Mouse (Mus musculus) midbrain, embryonic 15.5 days (tissue): ENCODE measurements around the gene Zfp978. TPM values are rescaled to one million over a fixed set of nuclear protein-coding genes. Genes with fewer than 3 reads are reported as not detected.
"Not testable (repeated sequence)": the region's sequence is repeated elsewhere in the genome, so short reads cannot be mapped to it uniquely, and the experiment has no call there.

Experiments
- ATAC-seq: fragments of 200-750 bp; cut with Nextera tagmentation; replicated peaks from 2 replicates; pipeline ENCODE4 v1.8.0; 2017; ENCODE audit warnings: moderate TSS enrichment
- H3K27ac ChIP-seq: fragments of 300-500 bp; sonication (generic); 2 replicates; pipeline ENCODE4 v1.5.1; 2015; ENCODE audit warnings: mild to moderate bottlenecking, inconsistent platforms
- H3K27me3 ChIP-seq: fragments of 300-500 bp; sonication (generic); replicated peaks from 2 replicates; pipeline ENCODE4 v1.6.1; 2015; ENCODE audit warnings: inconsistent platforms
- H3K36me3 ChIP-seq: fragments of 300-500 bp; sonication (generic); replicated peaks from 2 replicates; pipeline ENCODE4 v1.6.1; 2015; ENCODE audit warnings: inconsistent platforms
- H3K4me1 ChIP-seq: fragments of 300-500 bp; sonication (generic); 2 replicates; pipeline ENCODE4 v1.6.1; 2015; ENCODE audit warnings: inconsistent platforms
- H3K4me2 ChIP-seq: fragments of 300-500 bp; sonication (generic); 2 replicates; pipeline ENCODE4 v1.6.1; 2015; ENCODE audit warnings: inconsistent platforms, mild to moderate bottlenecking, moderate library complexity
- H3K4me3 ChIP-seq: fragments of 300-500 bp; sonication (generic); 2 replicates; pipeline ENCODE4 v1.5.1; 2015; ENCODE audit warnings: mild to moderate bottlenecking, inconsistent platforms
- H3K9ac ChIP-seq: fragments of 300-500 bp; sonication (generic); 2 replicates; pipeline ENCODE4 v1.6.1; 2015; ENCODE audit warnings: mild to moderate bottlenecking, inconsistent platforms
- H3K9me3 ChIP-seq: fragments of 300-500 bp; sonication (generic); 2 replicates; pipeline ENCODE4 v1.6.1; 2016; ENCODE audit warnings: inconsistent platforms
- WGBS: fragments of 180-500 bp; shearing (Covaris S2); methylation state at CpG from one replicate; pipeline ENCODE4 v1.1.7; 2015; ENCODE audit warnings: mixed read lengths; 5-methylcytosine and 5-hydroxymethylcytosine counted together
- polyA plus RNA-seq: library from polyadenylated mRNA; unstranded; fragments of >200 nt; fragmentation: Nextera tagmentation; extraction: Ambion mirVana; gene quantifications from 2 replicates; pipeline ENCODE4 v1.2.1, GENCODE M21; 2015

Zfp978 gene
- not detected in 2 replicates for polyA plus RNA-seq

DNA sequence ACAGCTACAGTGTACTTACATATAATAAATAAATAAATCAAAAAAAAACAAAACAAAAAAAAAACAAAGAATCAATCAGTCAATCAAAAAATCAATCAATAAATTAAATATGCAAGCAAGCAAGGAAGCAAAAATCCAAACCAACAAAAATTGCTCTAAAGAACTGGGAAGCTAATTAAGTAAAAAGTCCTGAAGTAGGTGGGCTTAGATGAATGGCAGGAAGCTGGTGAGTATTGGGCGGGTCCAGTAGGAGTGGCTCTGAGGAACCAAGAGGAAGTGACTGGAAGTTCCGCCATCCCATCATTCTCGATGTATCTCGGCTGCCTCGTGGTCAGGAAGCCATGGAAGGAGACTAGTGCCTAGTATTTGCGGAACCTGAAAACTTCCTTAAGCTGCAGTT lies at the start of gene Zfp978:
Zfp978 (plus strand) TSS at position 301 of the 400 bp plus-strand sequence.
- ATAC-seq, H3K36me3 ChIP-seq, H3K4me2 ChIP-seq, H3K9me3 ChIP-seq, H3K4me1 ChIP-seq, H3K4me3 ChIP-seq, H3K27ac ChIP-seq, H3K27me3 ChIP-seq, H3K9ac ChIP-seq: not testable (repeated sequence)
- no CpG with 5 or more reads among the region's 6 CpGs for WGBS

- not testable (repeated sequence) for ATAC-seq, H3K4me1 ChIP-seq, H3K36me3 ChIP-seq, H3K27me3 ChIP-seq, H3K4me2 ChIP-seq, H3K27ac ChIP-seq, H3K4me3 ChIP-seq, H3K9ac ChIP-seq
- 89% methylated on average over 2 of the region's 2 CpGs for WGBS
- H3K9me3 ChIP-seq: peaks cover 61% of the 10 kb centered on the region
Observed at GRCm38 (mm10) chr4:147335036-147335690, 25.9 kb upstream of the Zfp978 start.

GRCm38 (mm10) chr4:147335691-147336367 lies 25.3 kb upstream of the Zfp978 start:
- H3K36me3 ChIP-seq, H3K4me2 ChIP-seq, H3K27ac ChIP-seq, ATAC-seq, H3K9ac ChIP-seq, H3K27me3 ChIP-seq, H3K4me1 ChIP-seq, H3K4me3 ChIP-seq: not testable (repeated sequence)
- 20% methylated on average over 1 of the region's 1 CpGs for WGBS
- peaks cover 66% of the 10 kb centered on the region for H3K9me3 ChIP-seq

- H3K36me3 ChIP-seq, H3K4me2 ChIP-seq, H3K4me3 ChIP-seq, H3K4me1 ChIP-seq, H3K9ac ChIP-seq, H3K27ac ChIP-seq, H3K27me3 ChIP-seq: not testable (repeated sequence)
- peak; percentile 42; the same call in 1 of the 2 replicates for ATAC-seq
- 64% methylated on average over 6 of the region's 6 CpGs for WGBS
- H3K9me3 ChIP-seq: peaks cover 68% of the 10 kb centered on the region
Observed at GRCm38 (mm10) chr4:147336368-147337195, 24.5 kb upstream of the Zfp978 start.

- not testable (repeated sequence) for H3K36me3 ChIP-seq, H3K4me3 ChIP-seq, H3K4me1 ChIP-seq, H3K27ac ChIP-seq, ATAC-seq, H3K4me2 ChIP-seq, H3K9ac ChIP-seq, H3K27me3 ChIP-seq
- H3K9me3 ChIP-seq: peaks cover 68% of the 10 kb centered on the region
- 89% methylated on average over 2 of the region's 2 CpGs for WGBS
Observed at GRCm38 (mm10) chr4:147337520-147337919, 23.6 kb upstream of the Zfp978 start.

DNA sequence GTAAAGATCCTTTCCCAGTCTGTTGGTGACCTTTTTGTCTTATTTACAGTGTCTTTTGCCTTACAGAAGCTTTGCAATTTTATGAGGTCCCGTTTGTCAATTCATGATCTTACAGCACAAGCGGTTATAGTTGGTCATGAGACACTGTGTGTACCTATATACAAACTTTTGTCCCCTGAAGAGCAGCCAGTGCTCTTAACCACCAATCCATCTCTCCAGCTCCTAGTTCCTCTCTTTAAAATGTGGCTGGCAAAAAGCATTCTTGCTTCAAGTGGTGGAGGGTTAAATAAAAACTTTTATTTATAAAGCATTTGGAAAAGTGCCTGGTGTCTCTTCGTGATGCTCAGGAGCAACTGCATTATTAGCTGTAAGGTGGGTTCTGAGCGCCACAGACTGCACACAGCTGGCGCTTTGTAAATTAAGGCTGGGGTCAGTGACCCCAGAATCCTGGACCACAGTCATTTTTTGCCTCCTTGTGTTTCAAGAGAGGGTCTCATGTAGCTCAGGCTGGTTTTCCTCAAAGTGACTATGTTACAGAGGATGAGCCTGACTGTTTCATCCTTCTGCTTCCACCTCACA lies 23.0 kb upstream of the Zfp978 start:
- no peak overlapping the region for H3K27ac ChIP-seq
- 71% methylated on average over 5 of the region's 5 CpGs for WGBS
- H3K9me3 ChIP-seq: peaks cover 72% of the 10 kb centered on the region
- no peak overlapping the region for H3K4me2 ChIP-seq
- H3K27me3 ChIP-seq: no peaks in the 10 kb centered on the region
- no peaks in the 10 kb centered on the region for H3K36me3 ChIP-seq
- ATAC-seq: no peak
- no peaks in the 10 kb centered on the region for H3K4me1 ChIP-seq
- no peak overlapping the region for H3K9ac ChIP-seq
- no peak overlapping the region for H3K4me3 ChIP-seq

DNA sequence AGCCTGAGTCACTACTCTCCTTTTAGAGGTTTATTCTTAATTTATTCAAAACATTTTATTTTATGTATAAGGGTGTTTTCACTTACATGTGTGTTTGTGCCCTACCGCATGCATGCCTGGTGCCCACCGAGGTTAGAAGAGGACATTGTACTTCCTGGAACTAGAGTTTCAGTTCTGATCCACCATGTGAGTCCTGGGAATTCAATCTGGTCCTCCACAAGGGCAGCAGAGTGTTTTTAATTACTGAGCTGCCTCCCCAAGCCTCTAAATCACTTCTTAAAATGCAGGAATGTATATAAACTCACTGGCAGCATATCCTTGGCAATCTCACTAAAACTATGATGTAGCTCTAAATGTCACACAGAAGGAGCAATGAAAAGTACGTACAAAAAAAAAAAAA lies 22.4 kb upstream of the Zfp978 start:
- 74% methylated on average over 3 of the region's 3 CpGs for WGBS
- not testable (repeated sequence) for H3K4me3 ChIP-seq, H3K27ac ChIP-seq, H3K27me3 ChIP-seq, H3K36me3 ChIP-seq, H3K9ac ChIP-seq, H3K4me2 ChIP-seq, H3K4me1 ChIP-seq, ATAC-seq
- peaks cover 74% of the 10 kb centered on the region for H3K9me3 ChIP-seq

DNA sequence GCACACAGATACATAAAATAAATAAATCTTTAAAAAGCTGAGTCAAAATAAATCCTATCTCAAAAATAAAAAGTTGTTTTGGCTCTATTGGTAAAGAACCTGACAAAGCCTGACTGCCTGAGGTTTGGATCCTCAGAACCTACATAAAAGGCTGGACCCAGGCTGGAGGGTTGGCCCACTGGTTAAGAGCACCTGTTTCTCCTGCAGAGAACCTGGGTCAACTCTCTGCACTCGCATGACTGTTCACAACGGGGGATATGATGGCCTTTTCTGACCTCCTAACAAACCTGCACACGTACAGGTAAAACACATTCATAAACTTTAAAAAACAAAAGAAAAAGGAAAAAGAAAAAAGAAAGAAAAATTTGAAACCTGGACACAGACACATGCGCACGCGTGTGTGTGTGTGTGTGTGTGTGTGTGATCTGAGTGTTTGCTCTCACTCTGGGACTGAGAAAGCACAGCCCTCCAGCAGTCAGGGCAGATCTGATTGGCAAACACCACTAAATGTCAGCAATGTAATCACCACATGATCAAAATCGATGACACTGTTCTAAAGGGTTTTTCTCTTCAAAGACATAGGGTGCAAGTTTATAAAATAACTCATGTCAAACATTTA lies 21.4 kb upstream of the Zfp978 start:
- not testable (repeated sequence) for H3K4me2 ChIP-seq, H3K9ac ChIP-seq, H3K4me1 ChIP-seq, H3K4me3 ChIP-seq, H3K36me3 ChIP-seq, H3K27ac ChIP-seq, ATAC-seq, H3K27me3 ChIP-seq
- 71% methylated on average over 7 of the region's 7 CpGs for whole genome bisulfite sequencing
- H3K9me3 ChIP-seq: peaks cover 71% of the 10 kb centered on the region

DNA sequence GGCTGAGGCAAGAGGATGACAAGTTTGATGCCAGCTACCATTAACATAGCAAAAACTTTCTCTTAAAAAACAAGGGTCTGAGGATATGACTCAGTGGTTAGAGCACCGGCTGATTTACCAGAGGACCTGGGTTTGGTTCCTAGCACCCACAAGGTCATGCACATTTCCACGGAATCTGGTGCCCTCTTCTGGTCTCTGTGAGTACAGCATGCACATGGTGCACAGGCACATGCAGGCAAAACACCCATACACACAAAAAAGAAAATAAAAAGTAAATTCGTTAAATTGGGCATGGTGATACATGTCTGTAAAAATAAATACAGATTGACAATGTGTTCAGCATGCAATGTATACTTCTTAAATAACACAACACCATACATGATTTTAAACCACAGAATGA lies 20.9 kb upstream of the Zfp978 start:
- not testable (repeated sequence) for H3K27ac ChIP-seq, H3K27me3 ChIP-seq, H3K4me2 ChIP-seq, H3K4me1 ChIP-seq, H3K36me3 ChIP-seq, H3K4me3 ChIP-seq, ATAC-seq, H3K9ac ChIP-seq
- peaks cover 70% of the 10 kb centered on the region for H3K9me3 ChIP-seq
- WGBS: 65% methylated on average over 3 of the region's 3 CpGs

DNA sequence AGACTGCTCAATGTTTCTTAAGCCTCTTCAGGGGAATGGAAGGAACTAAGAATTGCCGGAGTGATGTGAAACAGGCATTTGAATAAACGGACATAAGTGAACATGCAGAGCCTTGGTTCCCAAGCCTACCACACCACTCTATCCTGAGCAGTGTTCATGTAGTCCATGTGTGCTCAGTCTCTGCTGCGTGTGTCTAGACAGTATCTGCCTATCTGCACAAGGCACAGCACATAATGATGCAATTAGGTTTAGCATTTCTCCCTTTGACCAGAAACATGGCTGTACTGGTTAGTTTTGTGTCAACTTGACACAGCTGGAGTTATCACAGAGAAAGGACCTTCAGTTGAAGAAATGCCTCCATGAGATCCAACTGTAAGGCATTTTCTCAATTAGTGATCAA lies 20.2 kb upstream of the Zfp978 start:
- 90% methylated on average over 3 of the region's 3 CpGs for WGBS

DNA sequence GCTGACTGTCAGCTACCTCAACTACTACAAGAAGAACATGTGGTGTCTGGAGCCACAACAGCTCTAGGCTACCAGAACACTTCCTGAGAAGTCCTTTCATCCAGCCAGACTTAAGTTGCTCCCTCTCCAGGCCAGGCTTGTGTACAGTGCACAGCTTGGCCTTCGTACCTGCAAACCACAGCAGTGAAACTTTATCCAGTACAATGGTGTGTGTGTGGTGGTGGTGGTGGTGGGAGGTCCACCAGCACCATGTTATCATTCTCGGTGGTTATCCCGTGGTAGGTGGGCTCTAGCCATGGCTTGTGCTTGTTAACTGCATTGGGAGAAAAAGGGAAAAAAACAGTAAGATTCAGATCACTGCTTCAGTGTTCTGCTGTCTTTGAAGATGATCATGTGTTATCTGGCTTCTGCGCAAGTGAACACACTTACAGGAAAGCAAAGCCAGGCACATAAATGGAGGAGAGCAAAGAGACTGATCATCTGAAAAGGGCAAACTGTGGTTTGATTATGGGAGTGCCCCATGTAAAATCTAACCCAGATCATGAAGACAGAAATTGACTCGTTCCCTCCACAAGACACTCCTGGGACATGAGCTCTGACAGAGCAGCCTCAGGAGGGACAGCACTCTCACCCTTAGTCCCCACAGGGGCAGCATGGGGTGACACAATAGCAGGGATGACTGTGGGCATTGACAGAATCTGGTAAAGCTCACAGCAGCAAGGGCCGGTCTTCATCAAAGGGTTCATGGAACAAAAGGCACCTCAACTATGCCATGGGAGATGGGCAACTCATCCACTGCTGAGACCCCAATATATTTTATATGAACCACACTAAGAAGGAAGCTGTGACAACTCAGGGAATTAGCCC lies 17.8 kb upstream of the Zfp978 start:
- H3K27ac ChIP-seq, H3K4me2 ChIP-seq, H3K4me1 ChIP-seq, H3K27me3 ChIP-seq, H3K4me3 ChIP-seq, H3K9ac ChIP-seq, H3K36me3 ChIP-seq: not testable (repeated sequence)
- ATAC-seq: peak; percentile 74
- peaks cover 60% of the 10 kb centered on the region for H3K9me3 ChIP-seq
- WGBS: 76% methylated on average over 6 of the region's 6 CpGs

More for the DNA sequence above, 20.2 kb upstream of the Zfp978 start:
- not testable (repeated sequence) for H3K9ac ChIP-seq, H3K4me2 ChIP-seq, H3K4me3 ChIP-seq, ATAC-seq, H3K4me1 ChIP-seq, H3K27me3 ChIP-seq, H3K36me3 ChIP-seq, H3K27ac ChIP-seq
- peaks cover 66% of the 10 kb centered on the region for H3K9me3 ChIP-seq
